Comparison of ENCODE assay signal across 14 mouse cellular contexts in genomic region chr11:97579088-97579857, GRCm38 (mm10). TPM values are rescaled to one million over a fixed set of nuclear protein-coding genes. Genes with fewer than 3 reads are reported as not detected.
DNase-seq lines count a peak whose midpoint lies in the region; ATAC-seq and TF ChIP-seq lines count a peak whose summit lies in the region.
"Had no signal": no experiment of that assay in that cellular context is flagged by ENCODE, and none has a peak within 500 bp of the region (broad histone marks: within the 10 kb centered on the region; RNA-seq: fewer than 3 reads in every experiment).

No protein-coding gene starts in this region.

- in situ Hi-C loops in ES-E14 (cut with MboI; ENCODE audit: low sequenced_read_pairs in 2 of 2, unreplicated experiment in 2 of 2), result no loop called here

- peaks cover 11% of the 10 kb centered on the region for H3K27me3 ChIP-seq in lung, embryonic 16.5 days (ENCODE audit: control insufficient read depth, insufficient read depth, low read depth, low read length)
- H3K27me3 ChIP-seq in embryonic facial prominence, embryonic 10.5 days (replicated peaks; ENCODE audit: low read depth, poor library complexity, severe bottlenecking), result peaks cover 66% of the 10 kb centered on the region
- H3K27me3 ChIP-seq in midbrain, embryonic 14.5 days (ENCODE audit: control insufficient read depth, insufficient read depth, low read length), result no peaks in the 10 kb centered on the region

- H3K27ac ChIP-seq in lung, embryonic 16.5 days (ENCODE audit: low read length), result peak overlapping the region; percentile 36; the same call in 1 of the 2 replicates
- peak overlapping the region; percentile 37; the same call in 1 of the 2 replicates for H3K27ac ChIP-seq in ES-E14 (ENCODE audit: insufficient read depth, low read depth, low read length, poor library complexity, severe bottlenecking)
- H3K27ac ChIP-seq in embryonic facial prominence, embryonic 10.5 days (replicated peaks), result no peak overlapping the region
- peak overlapping the region; percentile 58 for H3K27ac ChIP-seq in midbrain, embryonic 14.5 days (replicated peaks; ENCODE audit: low read depth, low read length)
- H3K27ac ChIP-seq: gastrocnemius, adult 2 months had no signal

- H3K4me2 ChIP-seq in lung, embryonic 16.5 days (ENCODE audit: low read depth, low read length), result no peak overlapping the region
- H3K4me2 ChIP-seq in midbrain, embryonic 14.5 days (ENCODE audit: low read length), result no peak overlapping the region; the same call in 1 of the 2 replicates
- H3K4me2 ChIP-seq: lung, embryonic 14.5 days had no signal

- no peak overlapping the region for H3K9ac ChIP-seq in lung, embryonic 16.5 days (ENCODE audit: low read length)
- peak overlapping the region; percentile 25; the same call in 1 of the 2 replicates for H3K9ac ChIP-seq in ES-E14 (ENCODE audit: insufficient read depth, low read depth, low read length, poor library complexity, severe bottlenecking)
- no peak overlapping the region for H3K9ac ChIP-seq in midbrain, embryonic 14.5 days (replicated peaks; ENCODE audit: low read length)
- H3K9ac ChIP-seq: lung, embryonic 14.5 days had no signal

- ATAC-seq in lung, embryonic 16.5 days (ENCODE audit: low read depth), result no peak
- ATAC-seq in midbrain, embryonic 14.5 days (ENCODE audit: low FRiP score, low TSS enrichment), result no peak
- ATAC-seq in erythroblast, adult 5-6 weeks (replicated peaks; ENCODE audit: low FRiP score, poor library complexity, severe bottlenecking), result no peak

- no peaks in the 10 kb centered on the region for H3K9me3 ChIP-seq in lung, embryonic 16.5 days (ENCODE audit: control insufficient read depth, low read length)
- no peaks in the 10 kb centered on the region for H3K9me3 ChIP-seq in ES-E14 (ENCODE audit: control insufficient read depth, insufficient read depth, low read depth, low read length)
- no peaks in the 10 kb centered on the region for H3K9me3 ChIP-seq in embryonic facial prominence, embryonic 10.5 days
- H3K9me3 ChIP-seq in midbrain, embryonic 14.5 days (ENCODE audit: control insufficient read depth, low read length), result no peaks in the 10 kb centered on the region

- H3K4me3 ChIP-seq in lung, embryonic 16.5 days (ENCODE audit: low read length), result no peak overlapping the region
- no peak overlapping the region for H3K4me3 ChIP-seq in ES-E14 (ENCODE audit: insufficient read depth in 1 of 2, low read depth in 1 of 2, low read length in 2 of 2, poor library complexity in 1 of 2, severe bottlenecking in 1 of 2)
- 0 out of 2 replicates have a peak overlapping the region, but pooled peaks have one; percentile 21 for H3K4me3 ChIP-seq in embryonic facial prominence, embryonic 10.5 days
- no peak overlapping the region for H3K4me3 ChIP-seq in midbrain, embryonic 14.5 days (replicated peaks; ENCODE audit: low read depth, low read length)
- H3K4me3 ChIP-seq: gastrocnemius, adult 2 months had no signal

- peaks cover 14% of the 10 kb centered on the region for H3K4me1 ChIP-seq in lung, embryonic 16.5 days (replicated peaks; ENCODE audit: control insufficient read depth, insufficient read depth, low read length)
- H3K4me1 ChIP-seq in ES-E14 (ENCODE audit: control insufficient read depth in 2 of 2, insufficient read depth in 2 of 2, low read length in 2 of 2, poor library complexity in 1 of 2), result peaks cover 4 to 29% of the 10 kb centered on the region in 2 experiments; a peak in 3 of 4 replicates
- H3K4me1 ChIP-seq in embryonic facial prominence, embryonic 10.5 days, result peaks cover 42% of the 10 kb centered on the region
- peaks cover 17% of the 10 kb centered on the region for H3K4me1 ChIP-seq in midbrain, embryonic 14.5 days (ENCODE audit: control insufficient read depth, insufficient read depth, low read length)

- no peak for DNase-seq in lung, postnatal 36 days
- no peak for DNase-seq in ES-E14 (ENCODE audit: low read depth, low spot score)
- no peak for DNase-seq in embryonic facial prominence, embryonic 10.5 days (ENCODE audit: low spot score)
- peak; percentile 77 for DNase-seq in midbrain, embryonic 14.5 days
- DNase-seq in adrenal gland, postnatal 14 days, result no peak
- DNase-seq: adrenal gland, postnatal 10 days; gastrocnemius, adult 2 months; heart, postnatal 10 days; kidney, postnatal 10 days; liver; lung, embryonic 14.5 days; right cerebral cortex, postnatal 14 days had no signal

- H3K36me3 ChIP-seq in lung, embryonic 16.5 days (ENCODE audit: control insufficient read depth, insufficient read depth, low read length), result no peaks in the 10 kb centered on the region
- no peaks in the 10 kb centered on the region for H3K36me3 ChIP-seq in ES-E14 (ENCODE audit: control insufficient read depth, insufficient read depth, low read length, poor library complexity, severe bottlenecking)
- H3K36me3 ChIP-seq in embryonic facial prominence, embryonic 10.5 days (replicated peaks), result no peaks in the 10 kb centered on the region
- no peaks in the 10 kb centered on the region for H3K36me3 ChIP-seq in midbrain, embryonic 14.5 days (ENCODE audit: control insufficient read depth, insufficient read depth, low read length)

- 18% methylated on average over 10 of the region's 10 CpGs for WGBS in lung, embryonic 16.5 days
- WGBS in embryonic facial prominence, embryonic 10.5 days, result 14% methylated on average over 10 of the region's 10 CpGs
- WGBS in midbrain, embryonic 14.5 days, result 13% methylated on average over 10 of the region's 10 CpGs

TF ChIP-seq in ES-E14, 5 proteins besides CTCF, POLR2A, EP300 and RAD21:
- no peak for TF ChIP-seq CHD2 (IDR thresholded peaks at IDR 0.05; ENCODE audit: low read depth, low read length)
- no peak for TF ChIP-seq ZNF384 (IDR thresholded peaks at IDR 0.05; ENCODE audit: low read depth, low read length)
- TF ChIP-seq ZC3H11A (IDR thresholded peaks at IDR 0.05; ENCODE audit: borderline replicate concordance, low read depth, low read length), result no peak
- TF ChIP-seq MAFK (IDR thresholded peaks at IDR 0.05; ENCODE audit: insufficient read depth, low read depth, low read length), result no peak
- no peak for TF ChIP-seq HCFC1 (IDR thresholded peaks at IDR 0.05; ENCODE audit: borderline replicate concordance, insufficient read depth, low read length)

RNA-seq across cellular contexts. Expression of gene Srcin1, which starts 3.3 kb away (rescaled TPM):
- 0.70 and 0.83 TPM in 2 replicates for polyA plus RNA-seq in lung, embryonic 16.5 days (2015; fragmentation: Nextera tagmentation; extraction: Ambion mirVana)
- total RNA-seq in ES-E14 (2012; rRNA removed), result 2.4 and 4.1 TPM in 2 replicates
- polyA plus RNA-seq in embryonic facial prominence, embryonic 10.5 days (2016; fragmentation: Nextera tagmentation; extraction: Ambion mirVana), result 0.72 and 0.80 TPM in 2 replicates
- 9.6 and 15.1 TPM in 2 replicates for polyA plus RNA-seq in midbrain, embryonic 14.5 days (2014; fragmentation: Nextera tagmentation; extraction: Ambion mirVana)
- not detected in 2 replicates for total RNA-seq in erythroblast, adult 5-6 weeks (2015; ENCODE audit: low replicate concordance)
- total RNA-seq in erythroblast, adult 5-6 weeks (2017; ENCODE audit: low replicate concordance), result not detected in 2 replicates
- total RNA-seq in adrenal gland, postnatal 14 days (2021), result 9.2 and 10.1 TPM in 2 replicates

RNA-seq across cellular contexts. Expression of gene Epop, which starts 50.2 kb away (rescaled TPM):
- 1.1 and 2.1 TPM in 2 replicates for polyA plus RNA-seq in lung, embryonic 16.5 days (2015; fragmentation: Nextera tagmentation; extraction: Ambion mirVana)
- 100 and 109 TPM in 2 replicates for total RNA-seq in ES-E14 (2012; rRNA removed)
- polyA plus RNA-seq in embryonic facial prominence, embryonic 10.5 days (2016; fragmentation: Nextera tagmentation; extraction: Ambion mirVana), result 13.0 and 14.4 TPM in 2 replicates
- polyA plus RNA-seq in midbrain, embryonic 14.5 days (2014; fragmentation: Nextera tagmentation; extraction: Ambion mirVana), result 1.9 and 2.8 TPM in 2 replicates
- 0.58 TPM in 1 of 2 replicates, not detected in the other for total RNA-seq in erythroblast, adult 5-6 weeks (2015; ENCODE audit: low replicate concordance)
- total RNA-seq in erythroblast, adult 5-6 weeks (2017; ENCODE audit: low replicate concordance), result not detected in 2 replicates
- 6.3 and 6.4 TPM in 2 replicates for total RNA-seq in adrenal gland, postnatal 14 days (2021)

Comparison
In these comparisons a context has a peak if more than half of its experiments do, and no peak if none do; other contexts are left out.
1. RNA of gene Epop, which starts 50.2 kb away (total RNA-seq): 100 to 109 TPM in ES-E14; 6.3 to 6.4 TPM in adrenal gland, postnatal 14 days and 0.58 TPM in erythroblast, adult 5-6 weeks; every median in the first group is over 10 times any median in the second.